Mouse (Mus musculus) ES-E14 (cell line): Measurements from ENCODE around the gene Mprip. TPM values are rescaled to one million over a fixed set of nuclear protein-coding genes. Genes with fewer than 3 reads are reported as not detected.
A peak's percentile ranks its signal among the peaks of the same experiment; 100 is the strongest.
"Not testable (repeated sequence)": the region's sequence is repeated elsewhere in the genome, so short reads cannot be mapped to it uniquely, and the experiment has no call there.

ENCODE experiments used
- DNase-seq: peaks from one replicate; pipeline ENCODE4 v3.0.0-alpha.2; 2013; ENCODE audit warnings: low read depth, low spot score
- H3K27ac ChIP-seq: 2 replicates; pipeline ENCODE4 v1.5.1; 2012; ENCODE audit warnings: low read depth, mild to moderate bottlenecking, low read length, moderate library complexity, mixed read lengths; ENCODE audit not compliant: poor library complexity, insufficient read depth, severe bottlenecking
- H3K36me3 ChIP-seq: 2 replicates; pipeline ENCODE4 v1.6.1; 2012; ENCODE audit warnings: mild to moderate bottlenecking, low read length, moderate library complexity, mixed read lengths; ENCODE audit not compliant: control insufficient read depth, poor library complexity, insufficient read depth, severe bottlenecking
- H3K4me1 ChIP-seq, 2 experiments: fragments of 150-350 bp in 1 of 2; sonication (generic) in 1 of 2; 2 replicates each; pipeline ENCODE4 v1.6.1; 2012; ENCODE audit warnings: low read length in 2 of 2, mild to moderate bottlenecking in 1 of 2, mixed read lengths in 1 of 2; ENCODE audit not compliant: control insufficient read depth in 2 of 2, insufficient read depth in 2 of 2, poor library complexity in 1 of 2
- H3K4me3 ChIP-seq, 2 experiments: fragments of 150-350 bp in 1 of 2; sonication (generic) in 1 of 2; 2 replicates each; pipeline ENCODE4 v1.5.1; 2012; ENCODE audit warnings: low read length in 2 of 2, low read depth in 1 of 2, mild to moderate bottlenecking in 1 of 2, mixed read lengths in 1 of 2; ENCODE audit not compliant: insufficient read depth in 1 of 2, poor library complexity in 1 of 2, severe bottlenecking in 1 of 2
- H3K9ac ChIP-seq: 2 replicates; pipeline ENCODE4 v1.6.1; 2012; ENCODE audit warnings: low read depth, mild to moderate bottlenecking, low read length, mixed read lengths; ENCODE audit not compliant: poor library complexity, insufficient read depth, severe bottlenecking
- H3K9me3 ChIP-seq: fragments of 150-350 bp; sonication (generic); 2 replicates; pipeline ENCODE4 v1.6.1; 2012; ENCODE audit warnings: low read depth, mild to moderate bottlenecking, low read length; ENCODE audit not compliant: control insufficient read depth, insufficient read depth
- CHD2 ChIP-seq: IDR thresholded peaks from 2 replicates; pipeline ENCODE4 v1.6.1; 2014; ENCODE audit warnings: mild to moderate bottlenecking, low read depth, low read length, inconsistent platforms
- HCFC1 ChIP-seq: IDR thresholded peaks from 2 replicates; pipeline ENCODE4 v1.6.1; 2012; ENCODE audit warnings: low read length, inconsistent platforms, borderline replicate concordance; ENCODE audit not compliant: insufficient read depth
- MAFK ChIP-seq: IDR thresholded peaks from 2 replicates; pipeline ENCODE4 v1.6.1; 2014; ENCODE audit warnings: mild to moderate bottlenecking, low read depth, low read length, inconsistent platforms; ENCODE audit not compliant: insufficient read depth
- ZC3H11A ChIP-seq: IDR thresholded peaks from 2 replicates; pipeline ENCODE4 v1.6.1; 2012; ENCODE audit warnings: low read depth, mild to moderate bottlenecking, inconsistent platforms, low read length, borderline replicate concordance
- ZNF384 ChIP-seq: IDR thresholded peaks from 2 replicates; pipeline ENCODE4 v1.6.1; 2012; ENCODE audit warnings: low read depth, low read length, inconsistent platforms
- in situ Hi-C, 2 experiments: fragments of 600-800 bp; cut with MboI; formaldehyde crosslinking; loops; one replicate each; pipeline ENCODE4 v1.15.1; 2025; ENCODE audit warnings: low sequenced_read_pairs in 2 of 2, inconsistent platforms in 1 of 2; ENCODE audit not compliant: unreplicated experiment in 2 of 2
- total RNA-seq: library from RNA; depleted of rRNA; stranded (reverse); fragments of 300-350 nt; gene quantifications from 2 replicates; pipeline ENCODE4 v1.2.3, GENCODE M21; 2012

Mprip gene
- total RNA-seq, 1 experiment: 138 TPM

DNA sequence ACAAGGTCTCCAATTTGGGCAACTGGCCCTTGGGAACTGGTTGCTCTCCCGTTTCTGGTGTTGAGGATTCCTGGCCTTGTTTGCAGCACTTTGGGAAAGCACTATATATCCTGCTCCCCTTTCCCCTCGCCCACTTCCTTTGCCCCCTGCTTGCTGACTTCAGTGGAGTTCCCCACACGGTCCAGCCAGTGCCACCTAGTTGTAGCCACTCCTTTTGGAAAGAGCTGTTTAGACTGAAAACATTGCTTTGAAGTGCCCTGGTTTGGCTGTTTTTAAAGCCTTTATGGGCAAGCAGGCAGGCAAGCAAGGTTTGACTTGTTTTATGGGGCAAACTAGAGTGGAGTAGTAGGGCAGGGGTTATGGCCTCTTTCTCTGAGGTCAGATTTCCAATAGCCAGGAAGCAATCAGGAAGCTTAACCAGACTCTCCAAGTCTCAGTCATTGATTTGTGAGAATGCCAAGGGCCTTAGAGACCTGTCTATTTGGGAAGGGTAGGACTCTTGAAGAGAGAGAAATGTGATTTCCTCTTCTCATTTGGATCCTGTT, 2.7 kb downstream of the Mprip start:
- Histone ChIP-seq H3K36me3 (no peaks in the 10 kb centered on the region), H3K4me1 (peaks cover 2 to 9% of the 10 kb centered on the region in 2 experiments; a peak in 3 of 4 replicates), H3K9ac (0 out of 2 replicates have a peak overlapping the region, but pooled peaks have one; percentile 0), H3K4me3 (peak overlapping the region in 1 of 2 experiments; percentile 17; a peak in 1 of 4 replicates), H3K27ac (no peak overlapping the region), H3K9me3 (no peaks in the 10 kb centered on the region)
- in situ Hi-C loops: no loop called here
- TF ChIP-seq ZC3H11A (no peak), MAFK (no peak), CHD2 (no peak), ZNF384 (no peak), HCFC1 (no peak)
- no peak for DNase-seq

DNA sequence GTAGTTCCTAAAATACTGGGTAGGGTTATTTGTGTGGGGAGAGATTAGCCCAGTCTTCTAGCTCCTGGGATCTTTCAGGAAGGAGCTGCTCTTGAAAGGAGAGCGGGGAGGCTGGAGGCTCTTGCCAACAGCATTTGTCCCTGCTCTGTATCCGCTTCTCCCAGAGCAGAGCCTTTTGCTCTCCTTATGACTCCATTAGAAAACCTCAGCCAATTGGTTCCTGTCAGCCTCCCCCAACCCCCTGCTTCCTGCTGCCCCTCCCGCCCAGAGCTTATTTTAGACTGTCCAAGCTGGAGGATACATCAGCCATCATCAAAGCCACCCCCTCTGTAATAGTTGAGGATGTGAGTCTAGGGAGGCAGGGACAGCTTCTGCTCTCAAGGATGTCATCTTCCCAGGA, 3.7 kb downstream of the Mprip start:
- DNase-seq: no peak
- TF ChIP-seq CHD2: no peak
- TF ChIP-seq MAFK: no peak
- no peak for TF ChIP-seq HCFC1
- TF ChIP-seq ZC3H11A: no peak
- no peak for TF ChIP-seq ZNF384
- no peak overlapping the region for H3K27ac ChIP-seq
- H3K36me3 ChIP-seq: no peaks in the 10 kb centered on the region
- in situ Hi-C loops: no loop called here
- H3K9ac ChIP-seq: no peak overlapping the region
- peaks cover 2 to 9% of the 10 kb centered on the region in 2 experiments; a peak in 3 of 4 replicates for H3K4me1 ChIP-seq
- H3K9me3 ChIP-seq: no peaks in the 10 kb centered on the region
- no peak overlapping the region for H3K4me3 ChIP-seq

DNA sequence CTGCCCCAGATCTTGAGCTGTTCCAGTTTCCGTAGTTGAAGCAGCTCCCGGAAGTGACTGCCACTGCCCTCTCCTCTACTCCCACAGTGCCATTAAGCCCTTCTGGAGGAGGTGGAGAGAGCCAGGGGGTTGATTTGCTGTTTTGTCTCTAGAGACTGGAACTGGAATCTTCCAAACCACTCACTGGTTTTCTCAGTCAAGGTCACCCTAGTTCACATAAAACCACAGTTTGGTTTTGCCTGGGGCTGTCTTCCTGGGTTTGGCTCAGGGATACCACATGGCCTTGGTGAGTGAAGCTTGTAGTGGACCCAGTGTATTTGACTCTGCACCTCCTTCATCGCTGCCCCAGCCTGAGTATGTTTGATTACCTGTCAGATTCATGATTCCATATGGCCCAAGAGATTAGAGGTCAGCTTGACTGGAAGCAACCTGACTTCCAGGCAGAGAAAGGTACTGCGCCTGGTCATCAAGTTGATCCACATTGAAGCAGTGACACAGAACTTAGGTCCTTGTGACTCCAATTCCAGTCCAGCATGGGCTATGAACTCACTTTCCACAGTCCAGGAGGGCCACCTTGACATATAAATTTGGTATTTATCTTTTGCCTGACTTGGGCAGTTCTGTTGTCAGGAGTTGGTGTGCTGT, 10.1 kb downstream of the Mprip start:
- Histone ChIP-seq H3K9me3 (no peaks in the 10 kb centered on the region), H3K9ac (no peak overlapping the region), H3K4me1 (0 out of 4 replicates have a peak, but pooled peaks cover 0 to 2% of the 10 kb centered on the region in 2 experiments), H3K27ac (no peak overlapping the region), H3K36me3 (no peaks in the 10 kb centered on the region), H3K4me3 (no peak overlapping the region)
- in situ Hi-C loops: no loop called here
- peak; percentile 26 for DNase-seq
- TF ChIP-seq ZC3H11A (no peak), MAFK (no peak), CHD2 (no peak), ZNF384 (no peak), HCFC1 (no peak)

DNA sequence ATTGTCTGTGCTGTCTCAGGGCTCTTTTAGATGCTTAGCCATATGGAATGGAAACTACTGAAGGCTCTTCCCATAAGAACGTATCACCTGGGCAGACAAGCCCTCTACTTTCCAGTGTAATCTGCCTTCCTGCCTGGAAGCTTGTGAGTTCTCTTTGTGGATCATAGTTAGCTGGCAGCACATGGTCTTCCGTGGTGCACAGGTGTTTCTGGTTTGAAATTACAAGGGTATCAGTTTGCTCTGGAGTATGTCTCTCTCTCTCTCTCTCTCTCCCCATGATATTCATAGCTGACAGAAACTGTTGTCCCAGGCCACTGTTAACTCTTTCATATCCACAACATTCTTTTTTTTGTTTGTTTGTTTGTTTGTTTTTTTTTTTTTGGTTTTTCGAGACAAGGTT, 12.9 kb downstream of the Mprip start:
- no peaks in the 10 kb centered on the region for H3K36me3 ChIP-seq
- no peak overlapping the region for H3K4me3 ChIP-seq
- H3K4me1 ChIP-seq: 0 out of 4 replicates have a peak, but pooled peaks cover 0 to 2% of the 10 kb centered on the region in 2 experiments
- in situ Hi-C loops: no loop called here
- no peak for DNase-seq
- H3K9me3 ChIP-seq: no peaks in the 10 kb centered on the region
- no peak for TF ChIP-seq CHD2
- TF ChIP-seq HCFC1: no peak
- no peak for TF ChIP-seq MAFK
- no peak for TF ChIP-seq ZNF384
- no peak for TF ChIP-seq ZC3H11A
- no peak overlapping the region for H3K27ac ChIP-seq
- H3K9ac ChIP-seq: no peak overlapping the region

DNA sequence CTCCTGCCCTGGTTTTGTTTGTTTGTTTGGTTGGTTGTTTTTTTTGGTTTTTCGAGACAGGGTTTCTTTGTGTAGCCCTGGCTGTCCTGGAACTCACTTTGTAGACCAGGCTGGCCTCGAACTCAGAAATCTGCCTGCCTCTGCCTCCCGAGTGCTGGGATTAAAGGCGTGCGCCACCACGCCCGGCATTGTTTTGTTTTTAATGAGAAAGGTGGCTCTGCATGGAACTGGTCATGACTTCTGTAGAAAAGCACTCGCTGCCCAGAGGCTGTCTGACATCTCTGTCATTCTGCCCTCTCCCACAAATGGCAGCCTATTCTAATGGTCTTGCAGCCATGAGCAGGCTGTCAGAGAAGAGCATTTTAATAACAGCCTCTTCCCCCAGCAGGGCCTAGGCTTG, 13.6 kb downstream of the Mprip start:
- H3K36me3 ChIP-seq, H3K9ac ChIP-seq, DNase-seq, H3K4me3 ChIP-seq, H3K4me1 ChIP-seq, H3K9me3 ChIP-seq, H3K27ac ChIP-seq, in situ Hi-C loops: not testable (repeated sequence)
